Mouse (Mus musculus) MEL (cell line): ENCODE results near the gene Retreg1. TPM values are rescaled to one million over a fixed set of nuclear protein-coding genes. Genes with fewer than 3 reads are reported as not detected.

ENCODE experiments used
- DNase-seq: peaks from one replicate; pipeline ENCODE4 v3.0.0; 2011; ENCODE audit warnings: low read depth, low spot score
- H3K27ac ChIP-seq: 2 replicates; pipeline ENCODE4 v1.5.1; 2012; ENCODE audit warnings: low read depth, mild to moderate bottlenecking, control low read depth, low read length, moderate library complexity; ENCODE audit not compliant: control insufficient read depth
- H3K27me3 ChIP-seq, 2 experiments: fragments of 150-350 bp in 1 of 2; sonication (generic) in 1 of 2; 2 replicates each; pipeline ENCODE4 v1.6.1; 2012; ENCODE audit warnings: low read length in 2 of 2, mild to moderate bottlenecking in 2 of 2, improper control_type of control experiment in 1 of 2, moderate library complexity in 1 of 2; ENCODE audit not compliant: insufficient read depth in 2 of 2, control insufficient read depth in 1 of 2
- H3K36me3 ChIP-seq, 2 experiments: 2 replicates each; pipeline ENCODE4 v1.6.1; 2012 to 2014; ENCODE audit warnings: low read length in 2 of 2, improper control_type of control experiment in 1 of 2, inconsistent platforms in 1 of 2, mild to moderate bottlenecking in 1 of 2; ENCODE audit not compliant: insufficient read depth in 2 of 2, control insufficient read depth in 1 of 2
- H3K4me1 ChIP-seq, 2 experiments: fragments of 150-350 bp in 1 of 2; sonication (generic) in 1 of 2; 2 replicates each; pipeline ENCODE4 v1.6.1; 2012; ENCODE audit warnings: low read length in 2 of 2, improper control_type of control experiment in 1 of 2, mild to moderate bottlenecking in 1 of 2; ENCODE audit not compliant: insufficient read depth in 2 of 2, control insufficient read depth in 1 of 2
- H3K4me3 ChIP-seq, 2 experiments: fragments of 150-350 bp in 1 of 2; sonication (generic) in 1 of 2; 2 replicates each; pipeline ENCODE4 v1.5.1; 2012; ENCODE audit warnings: low read depth in 2 of 2, low read length in 2 of 2, mild to moderate bottlenecking in 2 of 2, moderate library complexity in 2 of 2, control low read depth in 1 of 2, improper control_type of control experiment in 1 of 2; ENCODE audit not compliant: control insufficient read depth in 1 of 2, insufficient read depth in 1 of 2
- H3K79me2 ChIP-seq: 2 replicates; pipeline ENCODE4 v1.6.1; 2012; ENCODE audit warnings: mild to moderate bottlenecking, low read length, moderate library complexity; ENCODE audit not compliant: control insufficient read depth, poor library complexity, insufficient read depth
- H3K9ac ChIP-seq: 2 replicates; pipeline ENCODE4 v1.6.1; 2012; ENCODE audit warnings: low read depth, mild to moderate bottlenecking, control low read depth, low read length, moderate library complexity; ENCODE audit not compliant: control insufficient read depth, poor library complexity, severe bottlenecking
- H3K9me3 ChIP-seq: fragments of 150-350 bp; sonication (generic); replicated peaks from 2 replicates; pipeline ENCODE4 v1.6.1; 2012; ENCODE audit warnings: mild to moderate bottlenecking, low read length, improper control_type of control experiment, moderate library complexity; ENCODE audit not compliant: insufficient read depth
- BHLHE40 ChIP-seq: IDR thresholded peaks from 2 replicates; pipeline ENCODE4 v1.6.1; 2012; ENCODE audit warnings: low read depth, mild to moderate bottlenecking, inconsistent platforms, low read length, improper control_type of control experiment, borderline replicate concordance
- CHD1 ChIP-seq: IDR thresholded peaks from 2 replicates; pipeline ENCODE4 v1.6.1; 2012; ENCODE audit warnings: low read depth, mild to moderate bottlenecking, inconsistent platforms, low read length, improper control_type of control experiment
- CTCF ChIP-seq, 3 experiments: IDR thresholded peaks in 2 of 3; conservative IDR thresholded peaks in 1 of 3; 2 replicates each; pipeline ENCODE4 v1.5.1; 2011 to 2012; ENCODE audit warnings: low read length in 3 of 3, low read depth in 2 of 3, mild to moderate bottlenecking in 2 of 3, improper control_type of control experiment in 1 of 3, inconsistent platforms in 1 of 3, mixed read lengths in 1 of 3, moderate library complexity in 1 of 3; ENCODE audit not compliant: control insufficient read depth in 1 of 3, insufficient read depth in 1 of 3, poor library complexity in 1 of 3, severe bottlenecking in 1 of 3
- E2F4 ChIP-seq: IDR thresholded peaks from 2 replicates; pipeline ENCODE4 v1.6.1; 2011; ENCODE audit warnings: low read depth, low read length, improper control_type of control experiment, borderline replicate concordance
- ELF1 ChIP-seq: IDR thresholded peaks from 2 replicates; pipeline ENCODE4 v1.6.1; 2014; ENCODE audit warnings: low read depth, mild to moderate bottlenecking, inconsistent platforms, low read length, improper control_type of control experiment, moderate library complexity
- EP300 ChIP-seq, 2 experiments: IDR thresholded peaks; 2 replicates each; pipeline ENCODE4 v1.6.1; 2011; ENCODE audit warnings: improper control_type of control experiment in 2 of 2, low read length in 2 of 2, low read depth in 1 of 2, mild to moderate bottlenecking in 1 of 2
- ETS1 ChIP-seq: IDR thresholded peaks from 2 replicates; pipeline ENCODE4 v1.6.1; 2012; ENCODE audit warnings: low read depth, mild to moderate bottlenecking, inconsistent platforms, low read length, improper control_type of control experiment, moderate library complexity
- GABPA ChIP-seq: IDR thresholded peaks from 2 replicates; pipeline ENCODE4 v1.6.1; 2012; ENCODE audit warnings: low read depth, mild to moderate bottlenecking, inconsistent platforms, low read length, improper control_type of control experiment, moderate library complexity
- GATA1 ChIP-seq: IDR thresholded peaks from 2 replicates; pipeline ENCODE4 v1.6.1; 2011; ENCODE audit warnings: low read depth, low read length, improper control_type of control experiment
- HCFC1 ChIP-seq: IDR thresholded peaks from 2 replicates; pipeline ENCODE4 v1.6.1; 2012; ENCODE audit warnings: low read depth, mild to moderate bottlenecking, inconsistent platforms, low read length, improper control_type of control experiment, moderate library complexity
- JUND ChIP-seq: IDR thresholded peaks from 2 replicates; pipeline ENCODE4 v1.6.1; 2011; ENCODE audit warnings: low read depth, mild to moderate bottlenecking, improper control_type of control experiment, low read length
- KAT2A ChIP-seq: conservative IDR thresholded peaks from 2 replicates; pipeline ENCODE4 v1.6.1; 2012; ENCODE audit warnings: low read depth, low read length, improper control_type of control experiment, inconsistent platforms
- MAFK ChIP-seq: IDR thresholded peaks from 2 replicates; pipeline ENCODE4 v1.6.1; 2011; ENCODE audit warnings: low read depth, mild to moderate bottlenecking, low read length, improper control_type of control experiment, borderline replicate concordance
- MAX ChIP-seq: IDR thresholded peaks from 2 replicates; pipeline ENCODE4 v1.6.1; 2011; ENCODE audit warnings: low read length, improper control_type of control experiment
- MEF2A ChIP-seq: IDR thresholded peaks from 2 replicates; pipeline ENCODE4 v1.6.1; 2014; ENCODE audit warnings: low read depth, mild to moderate bottlenecking, inconsistent platforms, low read length, improper control_type of control experiment; ENCODE audit not compliant: poor library complexity, insufficient replicate concordance, severe bottlenecking; ENCODE audit errors: extremely low read depth
- MXI1 ChIP-seq: IDR thresholded peaks from 2 replicates; pipeline ENCODE4 v1.6.1; 2011; ENCODE audit warnings: mild to moderate bottlenecking, low read depth, low read length, improper control_type of control experiment
- MYB ChIP-seq: IDR thresholded peaks from 2 replicates; pipeline ENCODE4 v1.6.1; 2011; ENCODE audit warnings: mild to moderate bottlenecking, low read depth, low read length, improper control_type of control experiment
- MYC ChIP-seq: IDR thresholded peaks from 2 replicates; pipeline ENCODE4 v1.6.1; 2011; ENCODE audit warnings: low read depth, mild to moderate bottlenecking, low read length, improper control_type of control experiment, moderate library complexity
- NELFE ChIP-seq: IDR thresholded peaks from 2 replicates; pipeline ENCODE4 v1.6.1; 2011; ENCODE audit warnings: low read depth, low read length, improper control_type of control experiment
- NRF1 ChIP-seq: IDR thresholded peaks from 2 replicates; pipeline ENCODE4 v1.6.1; 2014; ENCODE audit warnings: low read depth, mild to moderate bottlenecking, inconsistent platforms, low read length, improper control_type of control experiment, moderate library complexity; ENCODE audit not compliant: poor library complexity, insufficient read depth, severe bottlenecking
- POLR2A ChIP-seq, 2 experiments: IDR thresholded peaks; 2 replicates each; pipeline ENCODE4 v1.6.1; 2011 to 2012; ENCODE audit warnings: low read length in 2 of 2, mild to moderate bottlenecking in 2 of 2, control low read depth in 1 of 2, improper control_type of control experiment in 1 of 2, low read depth in 1 of 2, moderate library complexity in 1 of 2; ENCODE audit not compliant: control insufficient read depth in 1 of 2, insufficient read depth in 1 of 2, poor library complexity in 1 of 2
- POLR2AphosphoS2 ChIP-seq: IDR thresholded peaks from 2 replicates; pipeline ENCODE4 v1.6.1; 2011; ENCODE audit warnings: low read length, improper control_type of control experiment
- RAD21 ChIP-seq: IDR thresholded peaks from 2 replicates; pipeline ENCODE4 v1.6.1; 2011; ENCODE audit warnings: mild to moderate bottlenecking, low read depth, low read length, improper control_type of control experiment
- RCOR1 ChIP-seq: IDR thresholded peaks from 2 replicates; pipeline ENCODE4 v1.6.1; 2012; ENCODE audit warnings: low read depth, mild to moderate bottlenecking, inconsistent platforms, low read length, improper control_type of control experiment
- SIN3A ChIP-seq: IDR thresholded peaks from 2 replicates; pipeline ENCODE4 v1.6.1; 2012; ENCODE audit warnings: low read length, improper control_type of control experiment, inconsistent platforms
- TAL1 ChIP-seq: IDR thresholded peaks from 2 replicates; pipeline ENCODE4 v1.6.1; 2012; ENCODE audit warnings: mild to moderate bottlenecking, inconsistent platforms, low read length, moderate library complexity, mixed read lengths
- TBP ChIP-seq: IDR thresholded peaks from 2 replicates; pipeline ENCODE4 v1.8.0; 2011; ENCODE audit warnings: low read depth, low read length, improper control_type of control experiment
- TCF12 ChIP-seq: IDR thresholded peaks from 2 replicates; pipeline ENCODE4 v1.6.1; 2014; ENCODE audit warnings: low read depth, mild to moderate bottlenecking, inconsistent platforms, low read length, improper control_type of control experiment, moderate library complexity
- USF1 ChIP-seq: IDR thresholded peaks from 2 replicates; pipeline ENCODE4 v1.6.1; 2014; ENCODE audit warnings: low read depth, mild to moderate bottlenecking, inconsistent platforms, low read length, improper control_type of control experiment, moderate library complexity
- USF2 ChIP-seq, 2 experiments: IDR thresholded peaks; 2 replicates each; pipeline ENCODE4 v1.6.1; 2011 to 2012; ENCODE audit warnings: improper control_type of control experiment in 2 of 2, low read length in 2 of 2, borderline replicate concordance in 1 of 2, inconsistent platforms in 1 of 2, low read depth in 1 of 2, mild to moderate bottlenecking in 1 of 2; ENCODE audit not compliant: insufficient read depth in 1 of 2
- ZC3H11A ChIP-seq: IDR thresholded peaks from 2 replicates; pipeline ENCODE4 v1.6.1; 2012; ENCODE audit warnings: low read depth, mild to moderate bottlenecking, inconsistent platforms, low read length, improper control_type of control experiment
- ZMIZ1 ChIP-seq: IDR thresholded peaks from 2 replicates; pipeline ENCODE4 v1.6.1; 2012; ENCODE audit warnings: low read depth, mild to moderate bottlenecking, inconsistent platforms, low read length, improper control_type of control experiment, moderate library complexity
- ZNF384 ChIP-seq: IDR thresholded peaks from 2 replicates; pipeline ENCODE4 v1.6.1; 2012; ENCODE audit warnings: low read depth, mild to moderate bottlenecking, inconsistent platforms, low read length, improper control_type of control experiment
- polyA plus RNA-seq, 2 experiments: library from polyadenylated mRNA; stranded (reverse) in 1 of 2; unstranded in 1 of 2; fragments of >175 nt in 1 of 2; fragments of >200 nt in 1 of 2; gene quantifications; 2 replicates each; pipeline versions ENCODE4 v1.2.1 to v1.2.4; 2012; ENCODE audit warnings: low replicate concordance in 2 of 2, low read depth in 1 of 2; ENCODE audit not compliant: insufficient read length in 2 of 2, insufficient read depth in 1 of 2, missing spikeins in 1 of 2
- total RNA-seq: library from RNA; depleted of rRNA; stranded (reverse); fragments of 300-350 nt; gene quantifications from 2 replicates; pipeline ENCODE4 v1.2.3, GENCODE M21; 2012

Retreg1 gene
- total and polyA plus RNA-seq, 3 experiments, result 3.1 to 7.6 TPM; not detected in 1

DNA sequence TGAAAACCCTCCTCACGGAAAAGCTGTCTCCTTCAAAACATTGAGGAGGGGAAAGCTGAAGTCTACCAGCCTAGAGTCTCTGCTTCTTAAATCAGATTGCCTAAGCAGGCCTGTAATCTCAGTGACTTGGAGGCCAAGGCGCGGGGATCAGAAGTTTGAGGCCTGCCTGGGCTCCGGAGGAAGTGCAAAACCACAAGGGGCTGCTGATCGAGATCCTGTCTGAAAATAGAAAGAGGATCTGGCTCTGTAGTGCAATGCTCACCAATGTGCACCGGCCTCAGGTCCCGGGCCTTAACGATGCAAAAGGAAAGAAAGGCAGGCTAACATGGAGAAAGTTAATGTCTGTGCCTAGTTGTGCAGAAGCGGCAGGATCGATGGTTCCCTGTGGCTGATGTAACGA lies 48.6 kb downstream of the Retreg1 start:
- Histone ChIP-seq H3K4me3 (no peak overlapping the region), H3K27me3 (0 out of 4 replicates have a peak, but pooled peaks cover 0 to 1% of the 10 kb centered on the region in 2 experiments), H3K36me3 (no peaks in the 10 kb centered on the region), H3K27ac (no peak overlapping the region), H3K9ac (no peak overlapping the region), H3K9me3 (no peaks in the 10 kb centered on the region), H3K4me1 (0 out of 4 replicates have a peak, but pooled peaks cover 0 to 4% of the 10 kb centered on the region in 2 experiments), H3K79me2 (no peaks in the 10 kb centered on the region)
- DNase-seq, result peak; percentile 51
- TF ChIP-seq ETS1, result 0 out of 2 replicates have a peak, but pooled peaks have one; percentile 18
- no peak for TF ChIP-seq KAT2A
- no peak for TF ChIP-seq MYC
- TF ChIP-seq MAX, result no peak
- no peak for TF ChIP-seq USF2 (IDR thresholded peaks at IDR 0.05; ENCODE audit: borderline replicate concordance in 1 of 2, insufficient read depth in 1 of 2, low read depth in 1 of 2, low read length in 2 of 2)
- TF ChIP-seq POLR2A (IDR thresholded peaks at IDR 0.05; ENCODE audit: control insufficient read depth in 1 of 2, insufficient read depth in 1 of 2, low read depth in 1 of 2, low read length in 2 of 2, poor library complexity in 1 of 2), result no peak
- no peak for TF ChIP-seq CTCF (IDR thresholded peaks at IDR 0.05 in 2 of 3, conservative IDR thresholded peaks at IDR 0.05 in 1 of 3; ENCODE audit: control insufficient read depth in 1 of 3, insufficient read depth in 1 of 3, low read depth in 2 of 3, low read length in 3 of 3, poor library complexity in 1 of 3, severe bottlenecking in 1 of 3)
- no peak for TF ChIP-seq ZMIZ1
- peak; percentile 69; the same call in 1 of the 2 replicates for TF ChIP-seq MEF2A
- TF ChIP-seq ELF1, result no peak
- no peak for TF ChIP-seq ZNF384
- TF ChIP-seq ZC3H11A, result no peak
- TF ChIP-seq CHD1, result no peak
- no peak for TF ChIP-seq GABPA
- TF ChIP-seq E2F4, result no peak
- TF ChIP-seq EP300 (IDR thresholded peaks at IDR 0.05; ENCODE audit: low read depth in 1 of 2, low read length in 2 of 2), result peak in 1 of 2 experiments; percentile 18; a peak in 1 of 4 replicates
- TF ChIP-seq MXI1, result no peak
- no peak for TF ChIP-seq NRF1
- TF ChIP-seq SIN3A, result no peak
- no peak for TF ChIP-seq POLR2AphosphoS2
- no peak for TF ChIP-seq TAL1
- no peak for TF ChIP-seq GATA1
- TF ChIP-seq BHLHE40, result no peak
- no peak for TF ChIP-seq NELFE
- no peak for TF ChIP-seq MYB
- TF ChIP-seq JUND, result no peak
- TF ChIP-seq RAD21, result no peak
- TF ChIP-seq TCF12, result no peak
- no peak for TF ChIP-seq MAFK
- no peak for TF ChIP-seq USF1
- no peak for TF ChIP-seq HCFC1
- TF ChIP-seq RCOR1, result peak; percentile 90
- no peak for TF ChIP-seq TBP
